Mouse (Mus musculus): Measurements from ENCODE around the gene Cobll1. TPM values are rescaled to one million over a fixed set of nuclear protein-coding genes. Genes with fewer than 3 reads are reported as not detected.
A peak's percentile ranks its signal among the peaks of the same experiment; 100 is the strongest.

Gene Cobll1
- polyA plus RNA-seq, 1 experiment, result 4.4 TPM

DNA sequence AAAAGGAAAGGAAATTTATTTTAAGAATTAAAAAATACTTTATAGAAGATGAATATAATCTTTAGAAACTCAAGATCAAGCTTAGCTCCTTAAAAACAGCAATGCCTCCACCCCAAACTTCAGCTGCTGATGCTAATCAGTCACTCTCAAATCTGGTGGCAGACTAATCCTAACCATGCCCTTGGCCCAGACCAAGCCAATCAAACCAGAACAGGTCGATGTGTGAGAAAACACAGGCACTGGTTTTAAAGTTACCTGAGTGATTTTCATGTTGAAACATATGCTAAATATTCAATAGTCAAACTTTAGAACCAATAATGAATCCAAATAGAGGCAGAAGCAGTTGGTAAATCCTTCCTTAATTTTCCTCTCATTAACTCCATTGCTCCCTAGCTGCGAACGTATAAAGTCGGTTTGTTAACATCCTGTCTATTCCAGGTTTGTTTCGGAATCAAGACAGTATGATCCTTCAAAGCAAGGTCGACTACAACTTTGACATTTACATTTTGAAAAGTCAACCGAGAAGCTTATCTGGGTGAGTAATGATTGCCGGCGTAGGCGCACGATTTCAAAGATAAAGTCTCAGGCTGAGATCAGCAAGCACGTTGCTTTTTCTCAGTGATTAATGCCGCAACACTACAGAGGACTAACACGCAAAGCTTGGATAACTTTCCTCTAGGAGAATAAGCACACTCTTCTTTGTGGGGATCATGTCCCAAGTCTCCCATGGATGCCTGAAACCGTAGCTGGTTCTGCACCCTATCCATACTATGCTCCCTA is 6.3 kb downstream of the Cobll1 start:
- no peak for TF ChIP-seq POLR2A (IDR thresholded peaks at IDR 0.05; ENCODE audit: borderline replicate concordance, extremely low read depth, insufficient read depth, insufficient read length, poor library complexity, severe bottlenecking)
- TF ChIP-seq CTCF (IDR thresholded peaks at IDR 0.05; ENCODE audit: borderline replicate concordance, extremely low read depth, insufficient read depth, insufficient read length), result no peak

DNA sequence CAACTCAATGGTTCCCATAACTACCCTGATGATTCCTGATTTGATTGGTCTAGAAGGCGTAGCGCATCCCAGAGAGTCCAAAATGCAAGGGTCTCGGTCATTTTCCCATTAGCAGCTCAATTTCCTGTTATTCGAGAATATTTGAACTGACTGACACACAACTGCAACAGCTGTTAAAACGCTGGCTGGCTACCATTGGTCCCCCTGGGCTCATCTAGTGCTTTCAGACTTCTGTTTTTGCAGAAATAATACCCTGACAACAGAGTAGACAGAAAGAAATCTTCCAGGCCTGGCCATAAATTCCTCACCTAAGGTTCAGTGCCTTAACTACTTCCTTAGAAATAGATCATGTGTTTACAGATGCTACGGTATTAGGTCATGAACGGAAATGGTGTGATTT is 10.8 kb downstream of the Cobll1 start:
- TF ChIP-seq POLR2A (IDR thresholded peaks at IDR 0.05; ENCODE audit: borderline replicate concordance, extremely low read depth, insufficient read depth, insufficient read length, poor library complexity, severe bottlenecking) (no peak), CTCF (IDR thresholded peaks at IDR 0.05; ENCODE audit: borderline replicate concordance, extremely low read depth, insufficient read depth, insufficient read length) (no peak)

More for the DNA sequence above, 6.3 kb downstream of the Cobll1 start:
- DNase-seq (ENCODE audit: low read depth), result no peak

GRCm38 (mm10) chr2:65227898-65228290 is 11.3 kb downstream of the Cobll1 start:
- no peak for DNase-seq (ENCODE audit: low read depth)
- TF ChIP-seq CTCF (IDR thresholded peaks at IDR 0.05; ENCODE audit: borderline replicate concordance, extremely low read depth, insufficient read depth, insufficient read length) (no peak), POLR2A (IDR thresholded peaks at IDR 0.05; ENCODE audit: borderline replicate concordance, extremely low read depth, insufficient read depth, insufficient read length, poor library complexity, severe bottlenecking) (no peak)

More for the DNA sequence above, 10.8 kb downstream of the Cobll1 start:
- no peak for DNase-seq (ENCODE audit: low read depth)

- DNase-seq (ENCODE audit: low read depth), result no peak
- TF ChIP-seq CTCF (IDR thresholded peaks at IDR 0.05; ENCODE audit: borderline replicate concordance, extremely low read depth, insufficient read depth, insufficient read length) (no peak), POLR2A (IDR thresholded peaks at IDR 0.05; ENCODE audit: borderline replicate concordance, extremely low read depth, insufficient read depth, insufficient read length, poor library complexity, severe bottlenecking) (no peak)
Measured at GRCm38 (mm10) chr2:65227154-65227897, 11.9 kb downstream of the Cobll1 start.

DNA sequence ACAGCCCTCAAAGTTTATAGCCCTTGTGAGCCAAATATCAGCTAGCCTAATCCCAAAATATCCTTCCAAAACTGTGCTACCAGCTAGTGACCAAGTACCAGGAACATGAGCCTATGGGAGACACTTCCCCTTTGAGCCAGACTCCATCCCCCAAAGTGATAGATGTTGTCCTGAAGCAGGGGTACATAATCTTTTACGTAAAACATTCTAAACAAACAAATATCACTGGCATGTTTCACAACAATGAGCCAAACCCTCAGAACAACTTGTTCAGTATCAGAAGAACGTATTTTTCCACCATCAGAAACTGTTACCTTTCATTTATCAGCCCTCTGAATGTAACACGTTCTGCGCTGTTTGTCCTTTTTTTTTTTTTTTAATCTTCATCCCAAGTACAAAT is 12.7 kb downstream of the Cobll1 start:
- DNase-seq (ENCODE audit: low read depth), result no peak
- TF ChIP-seq POLR2A (IDR thresholded peaks at IDR 0.05; ENCODE audit: borderline replicate concordance, extremely low read depth, insufficient read depth, insufficient read length, poor library complexity, severe bottlenecking) (no peak), CTCF (IDR thresholded peaks at IDR 0.05; ENCODE audit: borderline replicate concordance, extremely low read depth, insufficient read depth, insufficient read length) (no peak)

DNA sequence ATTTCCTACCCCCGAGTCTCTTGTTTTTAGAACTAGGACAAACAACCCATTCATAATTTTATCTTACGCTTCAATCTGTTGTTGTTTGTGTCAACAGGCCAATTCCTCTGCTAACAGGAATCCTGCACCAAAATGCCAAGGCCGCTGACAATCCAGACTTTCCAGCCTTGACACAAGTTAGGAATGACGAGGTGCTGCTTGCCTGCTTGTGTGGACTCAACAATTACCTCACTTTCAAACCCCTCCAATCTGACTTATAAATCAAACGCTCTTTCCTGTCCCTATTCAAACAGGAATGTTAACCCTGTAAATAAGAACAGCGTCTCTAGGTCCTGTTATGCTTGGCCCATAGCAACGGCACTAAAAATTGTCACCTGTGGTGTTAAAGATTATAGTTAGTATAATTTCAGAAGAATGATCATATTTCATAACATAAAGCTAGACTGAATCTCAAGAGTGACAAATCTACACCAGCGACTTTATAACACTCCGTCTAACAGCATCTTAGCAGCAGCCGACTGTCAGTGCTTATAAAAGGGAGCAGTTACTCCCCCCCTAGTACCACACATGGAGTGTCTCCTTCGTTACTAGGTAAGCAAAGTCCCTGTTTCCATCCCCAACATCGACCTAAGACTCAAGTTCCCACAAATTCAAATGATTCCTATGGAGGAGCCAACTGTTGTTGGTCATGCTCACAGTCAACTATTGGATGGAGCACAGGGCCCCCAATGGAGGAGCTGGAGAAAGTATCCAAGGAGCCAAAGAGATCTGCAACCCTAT is 15.1 kb downstream of the Cobll1 start:
- DNase-seq (ENCODE audit: low read depth), result no peak
- no peak for TF ChIP-seq CTCF (IDR thresholded peaks at IDR 0.05; ENCODE audit: borderline replicate concordance, extremely low read depth, insufficient read depth, insufficient read length)
- TF ChIP-seq POLR2A (IDR thresholded peaks at IDR 0.05; ENCODE audit: borderline replicate concordance, extremely low read depth, insufficient read depth, insufficient read length, poor library complexity, severe bottlenecking), result no peak

DNA sequence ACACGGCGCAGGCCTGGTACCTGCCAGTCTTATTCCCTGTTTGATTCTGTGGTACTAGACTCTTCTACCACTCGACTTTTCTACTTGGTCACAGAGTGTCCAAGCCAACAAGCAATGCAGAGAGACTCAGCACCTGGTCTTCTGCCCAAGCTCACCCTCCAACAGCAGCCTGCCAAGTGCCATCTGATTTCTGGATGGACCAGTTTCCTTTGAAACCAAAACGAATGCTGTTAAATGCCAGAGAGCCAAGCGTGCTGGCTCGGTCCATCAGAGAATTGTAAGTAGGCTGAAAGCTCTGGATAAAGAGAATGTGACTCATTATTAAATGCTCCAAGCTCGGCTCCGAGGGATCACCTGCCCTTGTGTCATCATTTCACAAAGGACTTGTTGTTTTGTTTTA is 16.2 kb downstream of the Cobll1 start:
- DNase-seq (ENCODE audit: low read depth), result peak; percentile 14
- TF ChIP-seq CTCF (IDR thresholded peaks at IDR 0.05; ENCODE audit: borderline replicate concordance, extremely low read depth, insufficient read depth, insufficient read length), result no peak
- TF ChIP-seq POLR2A (IDR thresholded peaks at IDR 0.05; ENCODE audit: borderline replicate concordance, extremely low read depth, insufficient read depth, insufficient read length, poor library complexity, severe bottlenecking), result no peak

GRCm38 (mm10) chr2:65221646-65222045 is 17.6 kb downstream of the Cobll1 start:
- TF ChIP-seq POLR2A (IDR thresholded peaks at IDR 0.05; ENCODE audit: borderline replicate concordance, extremely low read depth, insufficient read depth, insufficient read length, poor library complexity, severe bottlenecking), result no peak
- TF ChIP-seq CTCF (IDR thresholded peaks at IDR 0.05; ENCODE audit: borderline replicate concordance, extremely low read depth, insufficient read depth, insufficient read length), result no peak
- DNase-seq (ENCODE audit: low read depth), result no peak

DNA sequence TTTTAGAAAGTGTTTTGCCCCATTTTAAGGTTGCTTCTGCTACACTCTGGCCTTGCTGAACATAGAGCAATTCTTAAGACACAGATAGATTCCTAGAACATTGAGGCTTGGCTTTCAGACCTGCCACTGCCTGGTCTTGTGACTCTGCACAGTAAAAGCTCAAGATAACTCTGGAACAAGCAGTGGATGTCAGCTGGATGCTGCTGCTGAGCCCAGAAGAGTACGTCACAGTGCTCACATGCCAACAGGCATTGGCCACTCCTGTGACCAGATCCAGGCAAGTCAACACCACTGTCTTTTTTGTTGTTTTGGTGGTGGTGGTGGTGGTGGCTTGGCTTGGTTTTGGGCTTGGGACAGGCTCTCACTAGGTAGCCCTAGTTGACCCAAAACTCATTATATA is 18.6 kb downstream of the Cobll1 start:
- TF ChIP-seq POLR2A (IDR thresholded peaks at IDR 0.05; ENCODE audit: borderline replicate concordance, extremely low read depth, insufficient read depth, insufficient read length, poor library complexity, severe bottlenecking), result no peak
- TF ChIP-seq CTCF (IDR thresholded peaks at IDR 0.05; ENCODE audit: borderline replicate concordance, extremely low read depth, insufficient read depth, insufficient read length), result no peak
- DNase-seq (ENCODE audit: low read depth), result no peak

- no peak for TF ChIP-seq CTCF (IDR thresholded peaks at IDR 0.05; ENCODE audit: borderline replicate concordance, extremely low read depth, insufficient read depth, insufficient read length)
- no peak for TF ChIP-seq POLR2A (IDR thresholded peaks at IDR 0.05; ENCODE audit: borderline replicate concordance, extremely low read depth, insufficient read depth, insufficient read length, poor library complexity, severe bottlenecking)
Measured at GRCm38 (mm10) chr2:65219375-65220135, 19.6 kb downstream of the Cobll1 start.

More at GRCm38 (mm10) chr2:65219375-65220135, 19.6 kb downstream of the Cobll1 start:
- no peak for DNase-seq (ENCODE audit: low read depth)
